Mouse (Mus musculus): ENCODE data around the gene Rbak. TPM values are rescaled to one million over a fixed set of nuclear protein-coding genes. Genes with fewer than 3 reads are reported as not detected.

Rbak gene
- 4.4 TPM for polyA plus RNA-seq (2014; fragmentation: Illumina TruSeq; extraction: RNeasy Lipid Tissue Mini Kit (QIAGEN cat#74804); ENCODE audit: insufficient read depth, low read depth, low replicate concordance)

GRCm38 (mm10) chr5:143180255-143181076 lies at the start of gene Rbak, which contains the start of gene Spdye4b:
Gene Rbak, minus strand, starts transcription at chr5:143180775.
Gene Spdye4b, plus strand, starts transcription at chr5:143181017.

GRCm38 (mm10) chr5:143226790-143227189 lies 46.2 kb upstream of the Rbak start, which contains the start of gene Spdye4a:
Gene Spdye4a, minus strand, starts transcription at chr5:143226890.

GRCm38 (mm10) chr5:143147481-143147880 lies 33.1 kb downstream of the Rbak start, which contains the start of gene Olfr718-ps1:
Gene Olfr718-ps1, minus strand, starts transcription at chr5:143147581.

Other genes starting within 250 kb of the Rbak start
- gene Fscn1, start 220.4 kb downstream of the Rbak start, polyA plus RNA-seq (2014; fragmentation: Illumina TruSeq; extraction: RNeasy Lipid Tissue Mini Kit (QIAGEN cat#74804); ENCODE audit: insufficient read depth, low read depth, low replicate concordance) = 5.5 TPM
- 12.5 TPM for gene Rnf216, start 67.8 kb downstream of the Rbak start, polyA plus RNA-seq (2014; fragmentation: Illumina TruSeq; extraction: RNeasy Lipid Tissue Mini Kit (QIAGEN cat#74804); ENCODE audit: insufficient read depth, low read depth, low replicate concordance)
- not detected for gene Olfr718-ps1, start 33.2 kb downstream of the Rbak start, polyA plus RNA-seq (2014; fragmentation: Illumina TruSeq; extraction: RNeasy Lipid Tissue Mini Kit (QIAGEN cat#74804); ENCODE audit: insufficient read depth, low read depth, low replicate concordance)
- not detected for gene Spdye4b, start 242 bp upstream of the Rbak start, polyA plus RNA-seq (2014; fragmentation: Illumina TruSeq; extraction: RNeasy Lipid Tissue Mini Kit (QIAGEN cat#74804); ENCODE audit: insufficient read depth, low read depth, low replicate concordance)
- gene Spdye4a, start 46.1 kb upstream of the Rbak start, polyA plus RNA-seq (2014; fragmentation: Illumina TruSeq; extraction: RNeasy Lipid Tissue Mini Kit (QIAGEN cat#74804); ENCODE audit: insufficient read depth, low read depth, low replicate concordance) = not detected
- gene Zfp12, start 54.4 kb upstream of the Rbak start, polyA plus RNA-seq (2014; fragmentation: Illumina TruSeq; extraction: RNeasy Lipid Tissue Mini Kit (QIAGEN cat#74804); ENCODE audit: insufficient read depth, low read depth, low replicate concordance) = 6.3 TPM
- 1.5 TPM for gene Zfp316, start 89.2 kb upstream of the Rbak start, polyA plus RNA-seq (2014; fragmentation: Illumina TruSeq; extraction: RNeasy Lipid Tissue Mini Kit (QIAGEN cat#74804); ENCODE audit: insufficient read depth, low read depth, low replicate concordance)
- 0.12 TPM for gene Zfp853, start 112.8 kb upstream of the Rbak start, polyA plus RNA-seq (2014; fragmentation: Illumina TruSeq; extraction: RNeasy Lipid Tissue Mini Kit (QIAGEN cat#74804); ENCODE audit: insufficient read depth, low read depth, low replicate concordance)
- gene E130309D02Rik, start 134.6 kb upstream of the Rbak start, polyA plus RNA-seq (2014; fragmentation: Illumina TruSeq; extraction: RNeasy Lipid Tissue Mini Kit (QIAGEN cat#74804); ENCODE audit: insufficient read depth, low read depth, low replicate concordance) = 16.0 TPM
- 30.8 TPM for gene Zdhhc4, start 148.5 kb upstream of the Rbak start, polyA plus RNA-seq (2014; fragmentation: Illumina TruSeq; extraction: RNeasy Lipid Tissue Mini Kit (QIAGEN cat#74804); ENCODE audit: insufficient read depth, low read depth, low replicate concordance)
- not detected for gene Grid2ip, start 176.6 kb upstream of the Rbak start, polyA plus RNA-seq (2014; fragmentation: Illumina TruSeq; extraction: RNeasy Lipid Tissue Mini Kit (QIAGEN cat#74804); ENCODE audit: insufficient read depth, low read depth, low replicate concordance)
- 69.7 TPM for gene Kdelr2, start 223.1 kb upstream of the Rbak start, polyA plus RNA-seq (2014; fragmentation: Illumina TruSeq; extraction: RNeasy Lipid Tissue Mini Kit (QIAGEN cat#74804); ENCODE audit: insufficient read depth, low read depth, low replicate concordance)